Mouse (Mus musculus) intestine, embryonic 15.5 days (tissue): Measurements from ENCODE around the gene Tcp11l1. TPM values are rescaled to one million over a fixed set of nuclear protein-coding genes. Genes with fewer than 3 reads are reported as not detected.

ENCODE experiments used
- ATAC-seq: fragments of 200-750 bp; cut with Nextera tagmentation; 2 replicates; pipeline ENCODE4 v1.8.0; 2017; ENCODE audit warnings: moderate TSS enrichment, moderate library complexity
- H3K27ac ChIP-seq: fragments of 300-500 bp; sonication (generic); 2 replicates; pipeline ENCODE4 v1.5.1; 2015; ENCODE audit warnings: mild to moderate bottlenecking, inconsistent platforms
- H3K27me3 ChIP-seq: fragments of 300-500 bp; sonication (generic); replicated peaks from 2 replicates; pipeline ENCODE4 v1.6.1; 2015; ENCODE audit warnings: inconsistent platforms
- H3K36me3 ChIP-seq: fragments of 300-500 bp; sonication (generic); 2 replicates; pipeline ENCODE4 v1.6.1; 2015; ENCODE audit warnings: inconsistent platforms
- H3K4me1 ChIP-seq: fragments of 300-500 bp; sonication (generic); replicated peaks from 2 replicates; pipeline ENCODE4 v1.6.1; 2015; ENCODE audit warnings: inconsistent platforms
- H3K4me2 ChIP-seq: fragments of 300-500 bp; sonication (generic); replicated peaks from 2 replicates; pipeline ENCODE4 v1.6.1; 2015; ENCODE audit warnings: mild to moderate bottlenecking, inconsistent platforms
- H3K4me3 ChIP-seq: fragments of 300-500 bp; sonication (generic); replicated peaks from 2 replicates; pipeline ENCODE4 v1.5.1; 2015; ENCODE audit warnings: inconsistent platforms
- H3K9ac ChIP-seq: fragments of 300-500 bp; sonication (generic); 2 replicates; pipeline ENCODE4 v1.6.1; 2015; ENCODE audit warnings: inconsistent platforms
- H3K9me3 ChIP-seq: fragments of 300-500 bp; sonication (generic); 2 replicates; pipeline ENCODE4 v1.6.1; 2016; ENCODE audit warnings: inconsistent platforms
- WGBS: fragments of 180-500 bp; shearing (Covaris S2); methylation state at CpG from one replicate; pipeline ENCODE4 v1.1.7; 2015; 5-methylcytosine and 5-hydroxymethylcytosine counted together
- polyA plus RNA-seq: library from polyadenylated mRNA; unstranded; fragments of >200 nt; fragmentation: Nextera tagmentation; extraction: Ambion mirVana; gene quantifications from 2 replicates; pipeline ENCODE4 v1.2.1, GENCODE M21; 2015

The Tcp11l1 gene
- polyA plus RNA-seq, 1 experiment from 2014 or later = 34.5 TPM

DNA sequence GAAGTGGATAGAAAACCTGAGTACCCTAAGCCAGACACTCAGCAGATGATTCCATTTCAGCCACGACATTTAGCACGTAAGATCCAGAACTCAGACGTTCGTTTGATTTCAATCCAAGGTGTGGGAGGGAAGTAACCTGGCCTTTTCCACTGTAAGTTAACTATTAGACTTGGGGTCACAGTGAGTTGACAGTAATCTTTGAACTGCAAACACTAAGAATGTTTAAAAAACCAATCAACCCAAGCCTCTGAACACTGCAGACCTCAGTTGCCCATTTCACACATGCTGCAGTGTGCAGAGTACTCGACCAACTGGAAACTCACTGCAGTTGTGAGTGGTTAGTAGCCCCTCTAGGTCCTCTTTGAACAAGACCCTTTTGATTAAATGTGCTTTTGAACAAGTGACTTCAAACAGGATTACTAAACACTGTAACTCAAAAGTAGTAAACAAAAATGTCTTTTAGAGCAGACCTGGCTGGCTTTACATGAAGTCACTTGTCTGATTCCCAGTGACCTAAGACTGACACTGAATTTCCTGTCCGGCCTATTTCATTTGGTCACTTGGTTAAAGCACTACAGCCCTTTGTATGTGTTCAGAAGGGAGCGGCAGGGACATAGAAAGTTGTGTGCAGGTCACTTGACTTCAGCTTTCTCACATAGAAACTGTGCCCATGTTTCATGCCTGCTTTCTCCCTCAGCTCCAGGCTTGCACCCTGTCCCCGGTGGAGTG lies 48.4 kb downstream of the Tcp11l1 start:
- ATAC-seq = no peak
- Histone ChIP-seq H3K27me3 (no peaks in the 10 kb centered on the region), H3K9ac (no peak overlapping the region), H3K9me3 (no peaks in the 10 kb centered on the region), H3K4me2 (no peak overlapping the region), H3K36me3 (peaks cover 11% of the 10 kb centered on the region), H3K4me1 (no peaks in the 10 kb centered on the region), H3K27ac (no peak overlapping the region), H3K4me3 (no peak overlapping the region)
- 74% methylated on average over 8 of the region's 8 CpGs for WGBS

DNA sequence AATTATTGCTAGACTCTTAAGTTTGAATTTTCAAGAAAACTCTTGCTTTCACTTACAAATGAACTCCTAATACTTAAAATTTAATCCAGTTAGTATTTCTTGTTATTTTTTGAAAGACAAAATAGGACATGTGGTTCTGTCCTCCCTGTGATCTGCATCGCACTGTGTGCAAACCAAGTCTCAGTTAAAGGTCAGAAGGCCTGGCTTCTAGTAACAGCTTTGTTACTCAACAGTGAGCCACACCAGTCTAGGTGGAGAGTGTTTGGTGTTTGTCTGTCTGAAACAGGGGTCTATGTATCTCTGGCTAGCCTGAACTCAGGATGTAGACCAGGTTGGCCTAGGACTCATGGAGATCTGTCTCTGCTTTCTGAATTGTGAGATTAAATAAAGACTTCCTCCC lies 53.3 kb downstream of the Tcp11l1 start:
- Histone ChIP-seq H3K4me1 (no peaks in the 10 kb centered on the region), H3K9me3 (no peaks in the 10 kb centered on the region), H3K4me3 (no peak overlapping the region), H3K4me2 (no peak overlapping the region), H3K27me3 (no peaks in the 10 kb centered on the region), H3K9ac (no peak overlapping the region), H3K36me3 (peaks cover 9% of the 10 kb centered on the region), H3K27ac (no peak overlapping the region)
- WGBS = 94% methylated on average over 1 of the region's 1 CpGs
- no peak for ATAC-seq

DNA sequence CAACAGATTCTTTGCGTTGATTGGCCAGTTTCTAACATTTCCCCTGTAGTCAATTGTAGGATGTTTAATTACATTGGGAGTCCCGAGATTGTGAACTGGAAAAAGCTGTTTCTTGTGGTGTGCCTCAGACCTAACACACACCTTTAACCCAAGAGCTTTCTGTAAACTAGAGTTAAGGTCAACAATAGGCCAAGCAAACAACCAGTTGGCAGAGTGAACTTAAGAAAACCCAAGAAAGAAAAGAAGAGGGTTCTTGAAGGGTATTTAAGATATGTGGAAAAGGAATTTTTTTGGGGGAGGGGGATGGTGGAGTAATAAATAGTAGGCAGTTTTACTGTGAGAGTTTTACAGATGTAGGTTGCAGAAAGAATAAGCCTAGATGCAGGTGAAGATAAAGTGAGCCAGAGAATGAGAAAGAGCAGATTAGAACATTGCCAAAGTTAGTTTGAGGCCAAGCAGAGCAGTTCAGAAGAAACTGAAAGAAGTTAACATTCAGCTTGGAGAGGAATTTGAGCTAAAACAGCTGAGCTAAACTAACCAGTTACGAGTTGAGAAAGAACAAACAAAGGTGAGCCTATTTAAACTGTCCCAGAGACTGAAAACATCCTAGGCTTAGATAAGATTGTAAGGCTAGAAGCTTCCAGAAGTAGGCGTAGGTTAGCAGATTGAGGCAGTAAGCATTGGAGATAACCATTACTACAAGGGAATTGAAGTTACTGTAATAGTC lies 95.8 kb downstream of the Tcp11l1 start:
- no peaks in the 10 kb centered on the region for H3K9me3 ChIP-seq
- H3K4me3 ChIP-seq = no peak overlapping the region
- 68% methylated on average over 4 of the region's 4 CpGs for WGBS
- no peaks in the 10 kb centered on the region for H3K36me3 ChIP-seq
- H3K27ac ChIP-seq = no peak overlapping the region
- H3K4me1 ChIP-seq = no peaks in the 10 kb centered on the region
- H3K9ac ChIP-seq = no peak overlapping the region
- no peak for ATAC-seq
- no peak overlapping the region for H3K4me2 ChIP-seq
- H3K27me3 ChIP-seq = no peaks in the 10 kb centered on the region

DNA sequence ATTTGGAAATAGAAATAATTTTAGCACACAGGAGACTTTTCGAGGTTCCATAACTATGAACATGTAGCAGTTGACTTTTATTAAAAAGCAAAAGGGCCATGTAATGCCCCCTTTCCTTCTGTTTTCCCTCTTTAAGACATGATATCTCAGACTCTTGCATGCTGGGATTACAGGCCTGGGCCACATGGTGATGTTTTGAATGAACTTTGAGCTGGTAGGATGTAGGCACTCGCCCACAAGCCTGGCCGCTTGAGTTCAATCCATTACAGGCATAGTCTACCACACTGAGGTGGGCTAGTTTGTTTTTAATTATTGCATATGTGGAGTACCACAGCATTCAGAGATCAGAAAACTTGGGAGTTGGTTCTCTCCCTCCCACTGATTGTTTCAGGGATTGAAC lies 97.2 kb downstream of the Tcp11l1 start:
- no peaks in the 10 kb centered on the region for H3K36me3 ChIP-seq
- H3K4me2 ChIP-seq = no peak overlapping the region
- no peak overlapping the region for H3K9ac ChIP-seq
- 95% methylated on average over 3 of the region's 3 CpGs for WGBS
- no peak overlapping the region for H3K27ac ChIP-seq
- ATAC-seq = no peak
- H3K4me3 ChIP-seq = no peak overlapping the region
- H3K27me3 ChIP-seq = no peaks in the 10 kb centered on the region
- H3K4me1 ChIP-seq = no peaks in the 10 kb centered on the region
- H3K9me3 ChIP-seq = no peaks in the 10 kb centered on the region

Other genes with a start within 250 kb of the Tcp11l1 start
- gene Hipk3, start 217.7 kb downstream of the Tcp11l1 start, polyA plus RNA-seq = 12.7 and 13.7 TPM in 2 replicates
- 59.9 and 62.1 TPM in 2 replicates for gene Cstf3, start 121.6 kb downstream of the Tcp11l1 start, polyA plus RNA-seq
- 0.14 TPM in 1 of 2 replicates, not detected in the other for gene Pin1rt1, start 4.2 kb upstream of the Tcp11l1 start, polyA plus RNA-seq
- gene Depdc7, start 30.7 kb upstream of the Tcp11l1 start, polyA plus RNA-seq = 32.6 and 36.2 TPM in 2 replicates
- 7.3 and 8.0 TPM in 2 replicates for gene Qser1, start 104.6 kb upstream of the Tcp11l1 start, polyA plus RNA-seq
- 2.3 and 4.0 TPM in 2 replicates for gene Prrg4, start 137.7 kb upstream of the Tcp11l1 start, polyA plus RNA-seq
- 4.6 and 5.8 TPM in 2 replicates for gene Ccdc73, start 155.6 kb upstream of the Tcp11l1 start, polyA plus RNA-seq